Mouse (Mus musculus) right cerebral cortex, postnatal 36 days (tissue): Measurements from ENCODE around the gene Ace3.
"Not testable (repeated sequence)": the region's sequence is repeated elsewhere in the genome, so short reads cannot be mapped to it uniquely, and the experiment has no call there.

ENCODE experiments used
- DNase-seq, 2 experiments: peaks; one replicate each; pipeline ENCODE4 v3.0.0; 2022; ENCODE audit warnings: low spot score in 2 of 2, mixed read lengths in 1 of 2

Gene Ace3

GRCm38 (mm10) chr11:105978634-105979033, 15.8 kb upstream of the Ace3 start:
- no peak for DNase-seq

- DNase-seq: no peak
Observed at GRCm38 (mm10) chr11:105984452-105984851, 10.0 kb upstream of the Ace3 start.

GRCm38 (mm10) chr11:105987446-105987845, 7.0 kb upstream of the Ace3 start:
- no peak for DNase-seq

- no peak for DNase-seq
Observed at GRCm38 (mm10) chr11:105989446-105989845, 5.0 kb upstream of the Ace3 start.

GRCm38 (mm10) chr11:105990231-105990630, 4.2 kb upstream of the Ace3 start:
- DNase-seq: no peak

- DNase-seq: no peak
Observed at GRCm38 (mm10) chr11:106000062-106000461, 5.6 kb downstream of the Ace3 start.

- peak in 1 of 2 experiments; percentile 16 for DNase-seq
Observed at GRCm38 (mm10) chr11:106001718-106002117, 7.2 kb downstream of the Ace3 start.

GRCm38 (mm10) chr11:106004576-106004975, 10.1 kb downstream of the Ace3 start:
- no peak for DNase-seq

- no peak for DNase-seq
Observed at GRCm38 (mm10) chr11:106005970-106006369, 11.5 kb downstream of the Ace3 start.

- DNase-seq: no peak
Observed at GRCm38 (mm10) chr11:106007821-106008220, 13.3 kb downstream of the Ace3 start, which contains the start of gene Kcnh6. TSS of gene Kcnh6 (plus strand) at chr11:106008124.

- DNase-seq: no peak
Observed at GRCm38 (mm10) chr11:106012711-106013110, 18.2 kb downstream of the Ace3 start.

GRCm38 (mm10) chr11:106013556-106014225, 19.2 kb downstream of the Ace3 start:
- DNase-seq: no peak

GRCm38 (mm10) chr11:106016440-106016839, 22.0 kb downstream of the Ace3 start:
- DNase-seq: no peak

- DNase-seq: peak; percentile 38 to 49
Observed at GRCm38 (mm10) chr11:106020051-106020763, 25.7 kb downstream of the Ace3 start.

- no peak for DNase-seq
Observed at GRCm38 (mm10) chr11:106025774-106026173, 31.3 kb downstream of the Ace3 start.

- DNase-seq: peak; percentile 57 to 69
Observed at GRCm38 (mm10) chr11:106026465-106027151, 32.1 kb downstream of the Ace3 start.

GRCm38 (mm10) chr11:106027607-106028006, 33.1 kb downstream of the Ace3 start:
- DNase-seq: no peak

- not testable (repeated sequence) for DNase-seq
Observed at GRCm38 (mm10) chr11:106032074-106032473, 37.6 kb downstream of the Ace3 start.

GRCm38 (mm10) chr11:106033491-106033919, 39.0 kb downstream of the Ace3 start:
- DNase-seq: no peak

- no peak for DNase-seq
Observed at GRCm38 (mm10) chr11:106034986-106035385, 40.5 kb downstream of the Ace3 start.

- peak; percentile 98 to 99 for DNase-seq
Observed at GRCm38 (mm10) chr11:106036548-106037417, 42.3 kb downstream of the Ace3 start, which contains the start of gene Dcaf7. TSS of gene Dcaf7 (plus strand) at chr11:106036872.

- DNase-seq: peak; percentile 71 to 78
Observed at GRCm38 (mm10) chr11:106037418-106037751, 42.9 kb downstream of the Ace3 start.
